Mouse (Mus musculus): ENCODE results near the gene Cpne2. TPM values are rescaled to one million over a fixed set of nuclear protein-coding genes. Genes with fewer than 3 reads are reported as not detected.

Gene Cpne2
- 10.0 and 11.1 TPM in 2 replicates for polyA plus RNA-seq (2016; fragmentation: Nextera tagmentation; extraction: Ambion mirVana)

GRCm38 (mm10) chr8:94532873-94533671 is at the start of gene Cpne2:
TSS of gene Cpne2 (plus strand) at chr8:94532990.
- Histone ChIP-seq H3K4me1 (replicated peaks) (peaks cover 42% of the 10 kb centered on the region), H3K27me3 (ENCODE audit: insufficient read depth, poor library complexity, severe bottlenecking) (peaks cover 82% of the 10 kb centered on the region), H3K4me3 (peak within 1 kb of the TSS; percentile 71), H3K9me3 (no peaks in the 10 kb centered on the region), H3K36me3 (no peaks in the 10 kb centered on the region), H3K27ac (peak within 1 kb of the TSS; percentile 90)
- under 1% methylated on average over 80 of the region's 81 CpGs for WGBS
- DNase-seq (ENCODE audit: low spot score): peak; percentile 71

GRCm38 (mm10) chr8:94485288-94485687 is 47.5 kb upstream of the Cpne2 start:
- Histone ChIP-seq H3K9me3 (no peaks in the 10 kb centered on the region), H3K4me3 (no peak overlapping the region), H3K36me3 (no peaks in the 10 kb centered on the region), H3K27me3 (ENCODE audit: insufficient read depth, poor library complexity, severe bottlenecking) (no peaks in the 10 kb centered on the region), H3K4me1 (replicated peaks) (0 out of 2 replicates have a peak, but pooled peaks cover 2% of the 10 kb centered on the region), H3K27ac (no peak overlapping the region)
- no peak for DNase-seq (ENCODE audit: low spot score)
- WGBS: 83% methylated on average over 3 of the region's 3 CpGs

GRCm38 (mm10) chr8:94485882-94486281 is 46.9 kb upstream of the Cpne2 start:
- Histone ChIP-seq H3K4me3 (no peak overlapping the region), H3K27me3 (ENCODE audit: insufficient read depth, poor library complexity, severe bottlenecking) (no peaks in the 10 kb centered on the region), H3K36me3 (no peaks in the 10 kb centered on the region), H3K9me3 (no peaks in the 10 kb centered on the region), H3K4me1 (replicated peaks) (0 out of 2 replicates have a peak, but pooled peaks cover 2% of the 10 kb centered on the region), H3K27ac (no peak overlapping the region)
- 27% methylated on average over 2 of the region's 2 CpGs for WGBS
- DNase-seq (ENCODE audit: low spot score): peak; percentile 37

GRCm38 (mm10) chr8:94488016-94488415 is 44.8 kb upstream of the Cpne2 start:
- Histone ChIP-seq H3K4me1 (replicated peaks) (peaks cover 9% of the 10 kb centered on the region; the same call in 1 of the 2 replicates), H3K9me3 (no peaks in the 10 kb centered on the region), H3K4me3 (no peak overlapping the region), H3K36me3 (no peaks in the 10 kb centered on the region), H3K27ac (no peak overlapping the region), H3K27me3 (ENCODE audit: insufficient read depth, poor library complexity, severe bottlenecking) (no peaks in the 10 kb centered on the region)
- WGBS: 73% methylated on average over 2 of the region's 2 CpGs
- no peak for DNase-seq (ENCODE audit: low spot score)

GRCm38 (mm10) chr8:94489809-94490483 is 42.8 kb upstream of the Cpne2 start:
- WGBS: 77% methylated on average over 4 of the region's 4 CpGs
- Histone ChIP-seq H3K4me1 (replicated peaks) (peaks cover 9% of the 10 kb centered on the region; the same call in 1 of the 2 replicates), H3K27me3 (ENCODE audit: insufficient read depth, poor library complexity, severe bottlenecking) (peaks cover 12% of the 10 kb centered on the region), H3K9me3 (no peaks in the 10 kb centered on the region), H3K36me3 (no peaks in the 10 kb centered on the region), H3K4me3 (no peak overlapping the region), H3K27ac (no peak overlapping the region)
- DNase-seq (ENCODE audit: low spot score): no peak

- 5% methylated on average over 15 of the region's 15 CpGs for WGBS
- Histone ChIP-seq H3K4me3 (peak overlapping the region; percentile 50), H3K27ac (peak overlapping the region; percentile 87), H3K9me3 (no peaks in the 10 kb centered on the region), H3K36me3 (no peaks in the 10 kb centered on the region), H3K4me1 (replicated peaks) (peaks cover 7% of the 10 kb centered on the region; the same call in 1 of the 2 replicates), H3K27me3 (ENCODE audit: insufficient read depth, poor library complexity, severe bottlenecking) (peaks cover 12% of the 10 kb centered on the region)
- peak; percentile 87 for DNase-seq (ENCODE audit: low spot score)
Measured at GRCm38 (mm10) chr8:94492021-94492681, 40.6 kb upstream of the Cpne2 start.

- WGBS: 37% methylated on average over 1 of the region's 1 CpGs
- DNase-seq (ENCODE audit: low spot score): no peak
Measured at GRCm38 (mm10) chr8:94493240-94493639, 39.5 kb upstream of the Cpne2 start.

GRCm38 (mm10) chr8:94515430-94516208 is 17.2 kb upstream of the Cpne2 start:
- no peaks in the 10 kb centered on the region for H3K9me3 ChIP-seq
- 58% methylated on average over 5 of the region's 5 CpGs for WGBS
- H3K4me1 ChIP-seq (replicated peaks): 0 out of 2 replicates have a peak, but pooled peaks cover 4% of the 10 kb centered on the region
- H3K4me3 ChIP-seq: no peak overlapping the region
- H3K27ac ChIP-seq: no peak overlapping the region
- no peak for DNase-seq (ENCODE audit: low spot score)
- H3K27me3 ChIP-seq (ENCODE audit: insufficient read depth, poor library complexity, severe bottlenecking): no peaks in the 10 kb centered on the region
- no peaks in the 10 kb centered on the region for H3K36me3 ChIP-seq

More at GRCm38 (mm10) chr8:94493240-94493639, 39.5 kb upstream of the Cpne2 start:
- no peaks in the 10 kb centered on the region for H3K36me3 ChIP-seq
- no peaks in the 10 kb centered on the region for H3K9me3 ChIP-seq
- peaks cover 7% of the 10 kb centered on the region; the same call in 1 of the 2 replicates for H3K4me1 ChIP-seq (replicated peaks)
- no peak overlapping the region for H3K4me3 ChIP-seq
- H3K27ac ChIP-seq: no peak overlapping the region
- peaks cover 12% of the 10 kb centered on the region for H3K27me3 ChIP-seq (ENCODE audit: insufficient read depth, poor library complexity, severe bottlenecking)

- Histone ChIP-seq H3K27me3 (ENCODE audit: insufficient read depth, poor library complexity, severe bottlenecking) (no peaks in the 10 kb centered on the region), H3K27ac (no peak overlapping the region), H3K36me3 (no peaks in the 10 kb centered on the region), H3K9me3 (no peaks in the 10 kb centered on the region), H3K4me1 (replicated peaks) (0 out of 2 replicates have a peak, but pooled peaks cover 4% of the 10 kb centered on the region), H3K4me3 (no peak overlapping the region)
- 29% methylated on average over 1 of the region's 1 CpGs for WGBS
- no peak for DNase-seq (ENCODE audit: low spot score)
Measured at GRCm38 (mm10) chr8:94516209-94516593, 16.6 kb upstream of the Cpne2 start.

GRCm38 (mm10) chr8:94516766-94517165 is 16.0 kb upstream of the Cpne2 start:
- no peak overlapping the region for H3K27ac ChIP-seq
- 0 out of 2 replicates have a peak, but pooled peaks cover 4% of the 10 kb centered on the region for H3K4me1 ChIP-seq (replicated peaks)
- no peak for DNase-seq (ENCODE audit: low spot score)
- H3K27me3 ChIP-seq (ENCODE audit: insufficient read depth, poor library complexity, severe bottlenecking): no peaks in the 10 kb centered on the region
- H3K36me3 ChIP-seq: no peaks in the 10 kb centered on the region
- H3K9me3 ChIP-seq: no peaks in the 10 kb centered on the region
- no peak overlapping the region for H3K4me3 ChIP-seq
- 55% methylated on average over 3 of the region's 3 CpGs for WGBS

GRCm38 (mm10) chr8:94518331-94518730 is 14.5 kb upstream of the Cpne2 start:
- Histone ChIP-seq H3K4me3 (no peak overlapping the region), H3K4me1 (replicated peaks) (0 out of 2 replicates have a peak, but pooled peaks cover 4% of the 10 kb centered on the region), H3K27ac (no peak overlapping the region), H3K36me3 (no peaks in the 10 kb centered on the region), H3K27me3 (ENCODE audit: insufficient read depth, poor library complexity, severe bottlenecking) (no peaks in the 10 kb centered on the region), H3K9me3 (no peaks in the 10 kb centered on the region)
- DNase-seq (ENCODE audit: low spot score): no peak
- 86% methylated on average over 10 of the region's 10 CpGs for WGBS

GRCm38 (mm10) chr8:94519021-94519420 is 13.8 kb upstream of the Cpne2 start:
- 92% methylated on average over 5 of the region's 5 CpGs for WGBS
- no peaks in the 10 kb centered on the region for H3K9me3 ChIP-seq
- H3K27ac ChIP-seq: no peak overlapping the region
- 0 out of 2 replicates have a peak, but pooled peaks cover 4% of the 10 kb centered on the region for H3K4me1 ChIP-seq (replicated peaks)
- DNase-seq (ENCODE audit: low spot score): no peak
- no peak overlapping the region for H3K4me3 ChIP-seq
- no peaks in the 10 kb centered on the region for H3K36me3 ChIP-seq
- H3K27me3 ChIP-seq (ENCODE audit: insufficient read depth, poor library complexity, severe bottlenecking): no peaks in the 10 kb centered on the region
